Mouse (Mus musculus) hindbrain, embryonic 10.5 days (tissue): ENCODE data around the gene Senp1. TPM values are rescaled to one million over a fixed set of nuclear protein-coding genes. Genes with fewer than 3 reads are reported as not detected.
A peak's percentile ranks its signal among the peaks of the same experiment; 100 is the strongest.

Experiments
- DNase-seq: peaks from one replicate; pipeline ENCODE4 v3.0.0-alpha.2; 2017; ENCODE audit warnings: low spot score
- H3K27ac ChIP-seq: fragments of 300-500 bp; sonication (generic); 2 replicates; pipeline ENCODE4 v1.5.1; 2016; ENCODE audit warnings: mild to moderate bottlenecking, moderate library complexity
- H3K27me3 ChIP-seq: fragments of 300-500 bp; sonication (generic); 2 replicates; pipeline ENCODE4 v1.6.1; 2016; ENCODE audit warnings: mild to moderate bottlenecking; ENCODE audit not compliant: poor library complexity, insufficient read depth, severe bottlenecking
- H3K36me3 ChIP-seq: fragments of 300-500 bp; sonication (generic); 2 replicates; pipeline ENCODE4 v1.6.1; 2016; ENCODE audit warnings: mild to moderate bottlenecking, moderate library complexity
- H3K4me1 ChIP-seq: fragments of 300-500 bp; sonication (generic); replicated peaks from 2 replicates; pipeline ENCODE4 v1.6.1; 2016; ENCODE audit warnings: mild to moderate bottlenecking
- H3K4me3 ChIP-seq: fragments of 300-500 bp; sonication (generic); 2 replicates; pipeline ENCODE4 v1.5.1; 2016; ENCODE audit warnings: mild to moderate bottlenecking, moderate library complexity
- H3K9me3 ChIP-seq: fragments of 300-500 bp; sonication (generic); 2 replicates; pipeline ENCODE4 v1.6.1; 2016; ENCODE audit warnings: mild to moderate bottlenecking, moderate library complexity
- WGBS: fragments of 180-500 bp; shearing (Covaris S2); methylation state at CpG from one replicate; pipeline ENCODE4 v1.1.7; 2016; 5-methylcytosine and 5-hydroxymethylcytosine counted together
- polyA plus RNA-seq: library from polyadenylated mRNA; unstranded; fragments of >200 nt; fragmentation: Nextera tagmentation; extraction: Ambion mirVana; gene quantifications from 2 replicates; pipeline ENCODE4 v1.2.1, GENCODE M21; 2016

Gene Senp1
- polyA plus RNA-seq, 1 experiment from 2014 or later: 36.5 TPM

DNA sequence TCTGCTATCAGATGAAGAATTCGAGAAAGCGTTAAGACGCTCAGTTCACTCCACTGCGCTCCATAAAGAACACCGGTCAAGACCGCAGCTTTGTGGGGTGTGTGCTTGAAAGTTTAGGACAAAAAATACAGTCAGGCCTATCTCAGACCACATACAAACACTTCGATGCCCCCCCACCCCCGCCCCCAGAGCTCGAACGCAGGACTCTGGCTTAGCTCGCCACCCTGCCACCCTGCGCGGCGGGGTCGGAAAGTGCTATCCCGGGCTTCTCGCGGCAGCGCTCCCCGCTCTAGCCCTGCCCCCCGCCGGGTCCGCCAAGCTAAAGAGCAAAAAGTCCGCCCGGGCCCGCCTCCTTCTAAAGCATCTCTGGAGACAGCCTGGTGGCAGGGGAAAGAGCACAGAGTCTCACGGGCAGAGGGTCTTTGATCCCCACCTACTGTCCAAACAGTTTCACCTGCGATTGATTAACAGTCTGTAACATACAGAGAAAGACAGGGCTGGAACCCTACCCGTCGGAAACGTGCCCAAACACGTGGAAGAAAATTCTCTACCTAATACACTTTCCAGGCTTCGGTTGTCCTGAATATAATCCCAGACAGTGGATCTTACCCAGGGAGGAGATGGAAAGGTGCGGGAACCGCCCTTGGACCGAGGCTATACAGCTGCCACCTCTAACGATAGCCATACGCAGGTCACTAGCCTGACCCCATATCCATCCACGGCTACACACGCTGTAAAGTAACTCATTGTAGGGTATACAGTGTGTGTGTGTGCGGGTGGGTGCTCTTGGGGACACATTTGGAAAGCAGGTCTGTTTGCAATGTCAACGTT is 90.3 kb downstream of the Senp1 start:
- Histone ChIP-seq H3K9me3 (no peaks in the 10 kb centered on the region), H3K27me3 (peaks cover 32% of the 10 kb centered on the region), H3K36me3 (peaks cover 19% of the 10 kb centered on the region), H3K4me3 (peak overlapping the region; percentile 79), H3K4me1 (peaks cover 66% of the 10 kb centered on the region), H3K27ac (peak overlapping the region; percentile 96)
- peak; percentile 76 for DNase-seq
- WGBS: under 1% methylated on average over 42 of the region's 42 CpGs

GRCm38 (mm10) chr15:98002113-98002990 is 91.2 kb downstream of the Senp1 start:
- under 1% methylated on average over 42 of the region's 42 CpGs for WGBS
- peak; percentile 81 for DNase-seq
- no peaks in the 10 kb centered on the region for H3K9me3 ChIP-seq
- H3K4me3 ChIP-seq: peak overlapping the region; percentile 79
- peak overlapping the region; percentile 96 for H3K27ac ChIP-seq
- peaks cover 32% of the 10 kb centered on the region for H3K27me3 ChIP-seq
- peaks cover 27% of the 10 kb centered on the region for H3K36me3 ChIP-seq
- peaks cover 71% of the 10 kb centered on the region for H3K4me1 ChIP-seq

DNA sequence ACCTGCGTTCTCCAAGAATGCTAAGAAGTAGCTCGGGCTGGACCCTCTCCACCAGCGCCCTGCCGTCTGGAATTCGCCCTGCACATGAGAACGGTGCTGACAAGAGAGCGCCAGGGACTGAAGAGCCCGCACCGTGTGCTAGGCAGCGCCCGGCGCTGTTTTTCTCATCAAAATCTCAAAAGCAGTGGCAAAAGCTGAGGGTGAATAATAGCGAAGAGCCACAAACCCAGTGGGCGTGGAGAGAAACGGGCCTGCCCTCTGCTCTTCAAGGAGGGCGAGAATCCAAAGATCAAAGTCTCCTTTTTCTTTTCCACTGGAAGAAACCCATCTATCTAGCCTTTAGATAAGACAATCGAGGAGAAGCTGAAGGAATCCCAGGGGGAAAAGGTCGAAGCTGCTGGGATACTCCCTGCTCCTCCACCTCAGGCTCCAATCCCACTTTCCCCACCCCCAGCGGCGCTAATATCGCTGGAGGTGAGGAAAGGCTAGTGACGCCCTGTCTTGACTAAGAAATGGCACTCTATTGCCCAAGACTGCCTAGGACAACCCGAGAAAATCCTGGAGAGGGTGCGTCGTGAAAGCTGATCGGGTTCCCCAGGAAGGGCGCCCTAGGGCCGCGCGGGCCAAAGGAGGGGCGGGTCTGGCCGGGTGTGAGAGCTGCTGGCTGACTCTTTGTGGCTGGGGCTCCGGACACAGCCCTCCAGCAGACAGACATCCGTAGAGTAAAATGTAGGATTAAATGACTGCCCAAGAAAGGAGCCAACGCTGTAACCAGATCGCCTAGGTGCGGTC is 92.0 kb downstream of the Senp1 start:
- Histone ChIP-seq H3K4me1 (peaks cover 71% of the 10 kb centered on the region), H3K27ac (peak overlapping the region; percentile 96), H3K36me3 (peaks cover 35% of the 10 kb centered on the region), H3K27me3 (peaks cover 28% of the 10 kb centered on the region), H3K4me3 (peak overlapping the region; percentile 79), H3K9me3 (no peaks in the 10 kb centered on the region)
- DNase-seq: peak; percentile 78
- under 1% methylated on average over 37 of the region's 37 CpGs for WGBS

- Histone ChIP-seq H3K4me3 (peak overlapping the region; percentile 79), H3K27me3 (peaks cover 16% of the 10 kb centered on the region; the same call in 1 of the 2 replicates), H3K4me1 (peaks cover 71% of the 10 kb centered on the region), H3K9me3 (no peaks in the 10 kb centered on the region), H3K27ac (peak overlapping the region; percentile 96), H3K36me3 (peaks cover 51% of the 10 kb centered on the region)
- WGBS: 16% methylated on average over 7 of the region's 7 CpGs
- DNase-seq: peak; percentile 17
These were observed 93.6 kb downstream of the Senp1 start for GRCm38 (mm10) chr15:97999991-98000390.

DNA sequence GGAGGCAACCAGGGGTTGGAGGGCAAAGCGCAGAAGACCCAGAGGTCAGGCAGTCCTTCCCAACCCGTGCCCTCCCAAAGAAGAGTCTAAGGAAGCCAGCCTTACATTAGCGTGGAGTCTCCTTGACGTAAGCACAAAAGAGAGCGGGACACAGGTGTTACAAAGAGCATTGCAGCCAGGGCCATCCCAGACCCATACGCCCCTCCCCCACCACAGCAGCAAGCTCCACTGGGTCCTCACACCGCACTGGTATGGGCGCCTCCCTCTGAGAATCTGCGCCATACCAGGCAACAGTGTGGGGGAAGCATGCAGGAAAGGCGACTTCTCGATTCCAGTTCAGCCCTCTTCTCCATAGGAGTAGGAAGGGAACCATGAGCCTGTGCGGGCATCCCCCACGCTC is 94.0 kb downstream of the Senp1 start:
- peak overlapping the region; percentile 96 for H3K27ac ChIP-seq
- peak overlapping the region; percentile 79 for H3K4me3 ChIP-seq
- H3K4me1 ChIP-seq: peaks cover 67% of the 10 kb centered on the region
- no peaks in the 10 kb centered on the region for H3K9me3 ChIP-seq
- DNase-seq: peak; percentile 37
- peaks cover 12% of the 10 kb centered on the region; the same call in 1 of the 2 replicates for H3K27me3 ChIP-seq
- peaks cover 55% of the 10 kb centered on the region for H3K36me3 ChIP-seq
- WGBS: 28% methylated on average over 13 of the region's 13 CpGs

DNA sequence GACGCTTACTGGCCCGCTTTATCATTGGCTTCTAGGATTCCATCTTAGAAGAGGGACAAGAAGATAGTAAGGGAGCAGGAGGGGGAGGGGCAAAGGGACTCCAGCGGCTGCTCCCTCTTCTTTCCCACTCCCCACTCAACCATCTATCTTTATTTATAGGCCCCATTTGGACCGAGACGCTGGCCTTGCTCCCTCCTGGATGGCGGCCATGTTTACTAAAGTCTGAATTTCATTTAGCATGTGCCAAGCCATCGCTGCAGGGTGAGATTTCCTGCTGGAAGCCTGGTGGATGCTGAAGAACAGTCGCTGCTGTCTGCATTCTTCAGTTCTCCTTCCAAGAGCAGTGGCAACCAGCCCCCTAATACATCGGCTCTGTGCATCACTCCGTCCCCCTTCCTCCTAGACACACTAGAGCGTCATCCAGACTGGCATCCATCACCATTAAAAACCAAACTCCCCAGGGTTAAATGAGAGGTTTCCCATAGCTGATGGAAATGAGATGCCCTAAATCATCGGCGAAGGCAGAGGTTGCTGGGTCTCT is 96.8 kb downstream of the Senp1 start:
- 92% methylated on average over 13 of the region's 13 CpGs for WGBS
- no peak for DNase-seq
- peaks cover 78% of the 10 kb centered on the region for H3K36me3 ChIP-seq
- H3K9me3 ChIP-seq: no peaks in the 10 kb centered on the region
- H3K27me3 ChIP-seq: peaks cover 11% of the 10 kb centered on the region; the same call in 1 of the 2 replicates
- peaks cover 64% of the 10 kb centered on the region for H3K4me1 ChIP-seq
- H3K27ac ChIP-seq: peak overlapping the region; percentile 12; the same call in 1 of the 2 replicates
- no peak overlapping the region for H3K4me3 ChIP-seq

DNA sequence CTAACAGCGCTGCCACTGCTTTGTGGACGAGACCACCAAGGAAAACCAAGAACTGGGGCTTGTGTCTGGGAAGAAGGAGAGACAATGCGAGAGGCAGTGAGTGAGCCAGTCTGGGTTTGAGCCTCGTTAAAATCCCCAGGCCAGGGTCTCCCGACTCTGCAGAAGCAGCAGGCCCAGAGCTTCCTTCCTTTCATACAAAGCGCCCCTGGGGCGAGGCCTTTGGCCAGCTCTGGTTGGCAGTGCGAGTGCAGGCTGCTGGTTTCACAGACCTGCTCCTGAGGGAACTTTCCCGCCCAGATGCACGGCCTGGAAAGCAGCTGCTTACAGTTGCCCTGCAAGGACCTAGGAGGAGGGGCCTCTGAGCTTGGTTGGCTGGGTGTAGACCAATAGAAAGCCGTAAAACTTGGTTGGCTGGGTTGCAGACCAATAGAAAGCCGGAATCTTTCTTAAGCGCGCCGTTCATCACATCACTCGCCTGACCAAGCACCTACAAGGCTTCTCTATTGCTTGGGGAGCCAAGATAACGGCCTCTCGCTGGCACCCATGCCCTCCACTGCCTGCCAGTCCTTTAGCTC is 100.7 kb downstream of the Senp1 start:
- Histone ChIP-seq H3K27me3 (no peaks in the 10 kb centered on the region), H3K36me3 (peaks cover 83% of the 10 kb centered on the region), H3K27ac (peak overlapping the region; percentile 97), H3K9me3 (no peaks in the 10 kb centered on the region), H3K4me3 (peak overlapping the region; percentile 40), H3K4me1 (peaks cover 70% of the 10 kb centered on the region)
- WGBS: 3% methylated on average over 18 of the region's 18 CpGs
- peak; percentile 92 for DNase-seq

GRCm38 (mm10) chr15:97992027-97992711 is 101.4 kb downstream of the Senp1 start:
- 27% methylated on average over 13 of the region's 13 CpGs for WGBS
- peak overlapping the region; percentile 40 for H3K4me3 ChIP-seq

DNA sequence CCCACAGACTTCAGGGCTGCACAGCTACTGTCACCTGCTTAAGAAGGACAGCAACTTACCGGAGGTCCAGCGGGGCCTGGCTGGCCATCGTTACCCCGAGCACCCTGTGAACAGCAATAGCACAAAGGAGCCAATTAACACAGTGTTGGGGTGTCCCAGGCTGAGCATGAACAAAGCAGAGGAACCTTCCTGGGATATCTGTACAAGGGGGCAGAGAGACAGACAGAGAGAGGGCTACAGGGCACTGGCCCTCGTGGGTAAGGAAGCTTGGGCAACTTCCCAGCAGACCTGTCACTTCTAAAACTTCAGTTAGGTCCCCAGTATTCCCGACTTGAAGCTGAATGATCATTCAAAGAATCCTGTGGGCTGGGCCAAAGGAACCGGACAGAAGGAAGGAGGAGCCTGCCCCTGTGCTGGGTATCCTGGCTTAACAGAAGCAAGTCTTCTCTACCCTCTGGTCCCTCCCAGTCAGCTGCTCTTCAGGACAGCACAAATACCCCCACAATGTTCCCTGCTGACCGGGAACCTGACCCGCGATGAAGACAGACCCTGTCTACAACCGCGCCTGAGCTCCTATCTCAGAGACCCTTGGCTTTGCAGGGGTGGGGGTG is 102.2 kb downstream of the Senp1 start:
- Histone ChIP-seq H3K4me1 (peaks cover 75% of the 10 kb centered on the region), H3K27ac (peak overlapping the region; percentile 97), H3K27me3 (no peaks in the 10 kb centered on the region), H3K9me3 (no peaks in the 10 kb centered on the region), H3K36me3 (peaks cover 83% of the 10 kb centered on the region), H3K4me3 (peak overlapping the region; percentile 41)
- DNase-seq: no peak
- 3% methylated on average over 12 of the region's 12 CpGs for WGBS

More at GRCm38 (mm10) chr15:97992027-97992711, 101.4 kb downstream of the Senp1 start:
- peak overlapping the region; percentile 97 for H3K27ac ChIP-seq
- no peak for DNase-seq
- H3K9me3 ChIP-seq: no peaks in the 10 kb centered on the region
- peaks cover 83% of the 10 kb centered on the region for H3K36me3 ChIP-seq
- no peaks in the 10 kb centered on the region for H3K27me3 ChIP-seq
- H3K4me1 ChIP-seq: peaks cover 76% of the 10 kb centered on the region

GRCm38 (mm10) chr15:97990721-97991120 is 102.8 kb downstream of the Senp1 start:
- H3K27me3 ChIP-seq: no peaks in the 10 kb centered on the region
- H3K9me3 ChIP-seq: no peaks in the 10 kb centered on the region
- peaks cover 70% of the 10 kb centered on the region for H3K4me1 ChIP-seq
- DNase-seq: peak; percentile 29
- 7% methylated on average over 4 of the region's 4 CpGs for WGBS
- H3K4me3 ChIP-seq: peak overlapping the region; percentile 41
- peaks cover 83% of the 10 kb centered on the region for H3K36me3 ChIP-seq
- H3K27ac ChIP-seq: peak overlapping the region; percentile 97

DNA sequence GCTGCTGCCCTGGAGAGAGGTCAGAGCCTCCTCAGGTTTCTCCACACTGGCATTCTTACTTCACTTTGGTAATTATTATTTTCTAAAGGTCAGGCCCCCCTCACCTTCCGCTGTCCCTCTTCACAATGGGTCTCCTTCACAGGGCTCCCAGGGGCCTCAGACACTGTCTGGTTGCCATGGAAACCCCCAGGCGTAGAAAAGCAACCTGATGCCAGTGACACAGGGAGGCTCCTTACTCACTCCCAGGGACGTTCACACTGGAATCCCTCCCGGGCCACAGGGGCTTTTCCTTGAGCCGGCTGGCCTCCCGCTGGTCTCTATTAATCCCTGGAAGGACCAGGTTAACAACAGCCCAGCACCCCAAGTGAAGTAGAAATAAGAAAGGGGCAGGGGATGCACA is 103.4 kb downstream of the Senp1 start:
- WGBS: 0% methylated on average over 6 of the region's 6 CpGs
- H3K4me3 ChIP-seq: peak overlapping the region; percentile 41
- H3K27ac ChIP-seq: peak overlapping the region; percentile 97
- no peaks in the 10 kb centered on the region for H3K9me3 ChIP-seq
- peaks cover 83% of the 10 kb centered on the region for H3K36me3 ChIP-seq
- DNase-seq: peak; percentile 93
- peaks cover 70% of the 10 kb centered on the region for H3K4me1 ChIP-seq
- no peaks in the 10 kb centered on the region for H3K27me3 ChIP-seq
